Mouse (Mus musculus): Measurements from ENCODE around the gene Gm6583.

Gm6583 gene

DNA sequence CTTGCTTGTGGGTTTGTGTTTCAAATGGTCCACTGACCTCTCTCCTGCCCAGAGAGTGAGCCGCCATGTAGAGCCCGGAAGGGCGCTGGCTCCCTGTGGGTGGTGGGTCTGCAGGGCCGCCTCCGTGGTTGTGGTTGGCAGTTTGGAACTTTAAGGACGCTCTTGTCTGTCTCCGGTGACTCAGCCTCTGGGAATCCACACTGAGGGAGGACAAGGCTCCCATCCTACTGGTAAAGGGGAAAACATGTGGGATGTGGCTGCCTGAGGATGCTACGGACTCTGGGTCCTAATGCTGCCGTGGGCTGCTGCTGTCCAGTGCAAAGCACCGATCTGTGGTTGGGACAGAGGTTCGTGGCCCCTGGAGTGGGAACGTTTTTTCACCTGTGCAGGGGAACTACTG, 12.1 kb upstream of the Gm6583 start:
- DNase-seq (ENCODE audit: low spot score): no peak

DNA sequence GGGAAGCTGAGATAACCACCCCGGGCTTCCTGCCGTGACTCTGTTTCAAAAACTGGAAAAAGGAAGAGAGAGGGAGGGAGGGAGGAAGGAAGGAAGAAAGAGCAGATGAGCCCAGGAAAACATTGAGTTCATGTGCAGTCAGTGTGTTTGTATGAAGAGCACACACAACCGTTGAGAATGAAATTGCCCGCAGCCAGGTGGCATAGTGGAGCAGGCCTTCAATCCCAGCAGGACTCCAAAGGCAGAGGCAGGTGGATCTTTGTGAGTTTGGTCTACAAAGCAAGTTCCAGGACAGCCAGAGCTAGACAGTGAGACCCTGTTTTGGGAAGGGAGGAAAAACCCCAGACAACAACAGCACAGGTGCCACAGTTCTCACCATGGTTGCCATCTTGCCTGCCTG, 11.5 kb upstream of the Gm6583 start:
- DNase-seq (ENCODE audit: low spot score): no peak

DNA sequence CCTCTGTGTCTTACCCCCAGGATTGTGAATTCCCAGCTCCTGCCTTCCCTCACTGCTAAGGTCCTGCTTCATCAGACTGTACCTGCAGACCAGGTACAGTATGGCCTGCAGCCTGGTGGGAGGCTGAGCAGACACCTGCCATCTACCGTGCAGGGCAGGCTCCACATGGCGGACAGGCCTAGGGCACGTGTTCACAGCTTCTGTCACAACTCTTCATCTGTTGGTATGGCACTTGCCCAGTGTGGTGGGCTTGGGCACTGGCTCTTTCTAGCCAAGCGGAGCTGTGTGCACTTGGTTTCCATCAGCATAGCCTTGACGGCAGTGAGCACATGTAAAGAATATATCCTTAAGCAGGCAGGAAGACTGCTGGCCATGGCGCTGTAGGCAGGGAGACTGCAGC, 11.0 kb upstream of the Gm6583 start:
- no peak for DNase-seq (ENCODE audit: low spot score)

DNA sequence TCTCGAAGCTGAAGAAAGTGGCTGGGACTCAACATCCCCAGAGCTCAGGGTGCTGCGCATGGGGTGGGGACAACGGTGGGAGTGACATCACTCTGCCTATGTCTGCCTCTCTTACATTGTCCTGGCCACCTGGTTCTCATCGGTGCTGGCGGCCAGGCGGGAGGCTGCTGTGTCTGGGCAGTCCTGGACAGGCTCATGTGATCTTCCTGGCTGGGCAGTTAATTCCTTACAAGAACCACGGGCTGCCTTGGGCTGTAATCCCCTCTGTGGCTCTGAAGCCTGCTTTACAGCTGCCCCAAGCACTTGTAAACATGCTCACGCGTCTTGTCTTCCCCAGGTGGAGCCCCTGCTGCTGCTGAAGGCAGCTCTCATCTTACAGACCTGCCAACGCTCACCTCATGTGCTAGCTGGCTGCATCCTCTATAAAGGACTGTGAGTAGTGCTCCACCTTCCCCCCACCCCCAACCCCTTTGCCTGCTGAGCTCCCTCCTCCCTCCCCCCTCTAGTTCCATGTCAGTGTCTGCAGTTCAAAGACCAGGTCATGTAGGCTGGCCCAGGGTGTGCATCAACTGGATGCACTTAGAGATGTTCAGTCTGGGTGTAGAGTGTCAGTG, 8.5 kb upstream of the Gm6583 start:
- DNase-seq (ENCODE audit: low spot score): no peak

DNA sequence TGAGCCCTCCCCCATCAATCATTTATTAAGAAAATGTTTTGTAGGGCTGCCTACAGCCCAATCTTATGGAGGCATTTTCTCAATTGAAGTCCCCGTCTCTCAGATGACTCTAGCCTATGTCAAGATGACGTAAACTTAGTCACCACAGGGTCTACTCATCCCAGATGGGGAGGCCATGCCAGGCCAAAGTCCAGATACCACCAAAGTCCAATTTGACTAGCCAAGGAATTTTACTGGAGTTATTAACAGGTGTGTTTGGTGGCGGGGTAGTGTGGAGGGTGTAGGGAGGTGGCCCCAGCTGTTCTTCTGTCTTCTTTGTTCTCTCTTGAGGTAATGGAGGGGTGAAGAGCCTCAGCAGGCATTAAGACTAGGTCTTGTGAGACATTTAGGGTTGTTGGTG, 4.2 kb upstream of the Gm6583 start:
- DNase-seq (ENCODE audit: low spot score): no peak

DNA sequence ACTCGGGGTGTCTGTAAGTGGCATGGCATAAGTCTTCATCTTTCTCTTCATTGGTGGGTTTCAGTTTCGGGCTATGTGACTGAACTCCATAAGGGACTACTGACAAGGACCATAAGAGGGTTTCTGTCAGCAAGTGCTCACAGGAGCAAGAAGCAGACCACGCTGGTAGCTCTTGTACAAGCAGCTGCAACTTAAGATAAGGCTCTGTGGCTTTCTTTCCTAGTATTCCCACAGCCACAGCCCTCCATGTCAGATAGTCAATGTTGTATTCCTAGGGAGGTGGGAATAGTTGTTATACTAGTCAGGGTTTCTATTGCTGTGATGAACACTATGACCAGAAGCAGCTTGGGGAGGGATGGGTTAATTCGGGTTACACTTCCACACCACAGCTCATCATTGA, 3.7 kb upstream of the Gm6583 start:
- DNase-seq (ENCODE audit: low spot score): no peak

DNA sequence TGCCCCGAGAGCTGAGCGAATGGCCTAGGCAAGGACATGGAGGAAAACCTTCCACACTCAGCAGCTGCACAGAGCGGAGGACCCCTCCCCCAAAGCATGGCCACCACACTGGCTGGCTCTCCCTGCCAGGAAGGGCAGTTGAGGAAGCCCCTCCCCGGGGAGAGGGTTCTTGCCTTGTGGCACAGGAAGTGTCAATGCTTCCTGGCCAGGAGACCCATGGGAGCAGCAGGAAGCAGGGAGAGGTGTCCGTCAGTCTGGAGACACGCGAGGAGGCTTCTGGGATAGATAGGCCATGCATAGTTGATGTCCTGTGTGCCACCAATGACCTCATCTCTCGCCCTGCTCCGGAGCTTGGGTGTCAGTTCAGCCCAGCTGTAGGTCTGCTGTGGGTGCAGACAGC, 489 bp upstream of the Gm6583 start:
- no peak for DNase-seq (ENCODE audit: low spot score)

DNA sequence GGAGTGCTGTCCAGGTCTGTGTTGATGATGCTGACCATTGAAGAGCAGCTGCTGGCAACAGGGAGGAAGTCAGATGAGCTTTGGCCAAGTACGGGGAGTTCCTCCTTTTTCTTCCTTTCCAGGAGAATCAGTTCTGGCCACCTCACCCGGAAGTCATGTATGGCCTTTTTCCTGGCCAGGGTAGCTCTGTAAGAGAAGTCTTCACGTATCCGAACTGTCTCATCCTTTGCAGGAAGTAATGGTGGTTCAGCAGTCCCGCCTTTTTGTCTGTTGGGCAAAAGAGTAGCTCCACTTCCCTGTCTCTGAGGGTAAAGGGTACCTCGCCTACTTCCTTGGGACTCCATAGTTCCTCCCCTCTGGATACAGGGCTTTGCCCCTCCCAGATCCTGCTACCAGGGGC, 340 bp downstream of the Gm6583 start:
- DNase-seq (ENCODE audit: low spot score): no peak

DNA sequence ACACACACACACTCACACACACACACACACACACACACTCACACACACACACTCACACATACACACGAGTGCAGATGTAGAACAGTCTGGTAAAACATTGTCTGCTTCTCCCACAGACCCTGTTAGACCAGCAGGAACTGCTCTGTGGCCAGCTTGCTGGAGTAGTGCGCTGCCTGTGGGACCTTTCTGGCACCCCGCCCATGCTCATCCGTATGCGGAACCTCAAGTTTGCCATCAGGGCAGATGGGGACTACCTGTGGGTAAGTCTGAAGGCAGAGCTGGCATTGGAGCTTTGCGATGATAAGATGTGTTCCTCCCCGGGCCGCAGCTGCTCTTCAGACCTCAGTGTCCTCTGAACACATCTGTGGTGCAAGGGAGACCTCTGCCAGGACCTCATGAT, 6.7 kb downstream of the Gm6583 start:
- DNase-seq (ENCODE audit: low spot score): no peak

DNA sequence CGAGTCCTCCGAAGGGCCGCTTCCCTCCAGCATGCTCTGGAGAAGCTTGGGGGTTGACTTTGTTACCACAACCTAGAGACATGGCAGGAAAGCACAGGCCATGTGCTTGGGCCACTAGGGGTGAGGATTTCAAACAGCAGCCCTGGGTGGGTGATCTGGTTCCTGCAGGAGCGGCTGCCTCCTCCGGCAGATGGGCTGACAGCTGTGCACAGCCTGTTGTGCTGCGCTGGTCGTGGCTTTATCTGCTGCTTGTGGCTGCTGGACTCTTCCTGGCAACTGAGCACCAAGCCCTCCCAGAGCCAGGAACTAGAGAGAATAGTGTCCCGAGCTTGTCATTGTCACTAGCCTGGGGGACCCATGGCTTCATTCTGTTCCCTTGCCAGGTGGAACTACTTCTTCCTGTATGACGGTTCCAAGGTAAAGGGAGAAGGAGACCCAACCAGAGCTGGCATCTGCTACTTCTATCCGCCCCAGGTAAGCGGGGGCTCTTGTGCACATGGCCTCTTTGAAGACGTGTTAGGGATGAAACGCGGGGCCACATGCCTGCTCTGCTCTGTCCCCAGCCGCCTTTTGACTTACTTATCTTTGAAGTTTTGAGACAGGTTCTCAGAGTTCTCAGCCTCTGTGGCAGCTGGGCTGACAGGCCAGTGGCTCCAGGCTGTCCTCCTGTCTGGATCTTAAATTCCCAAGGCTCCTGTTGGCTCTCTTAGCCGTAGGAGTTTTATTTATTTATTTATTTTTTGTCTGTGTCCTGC, 9.4 kb downstream of the Gm6583 start:
- no peak for DNase-seq (ENCODE audit: low spot score)

DNA sequence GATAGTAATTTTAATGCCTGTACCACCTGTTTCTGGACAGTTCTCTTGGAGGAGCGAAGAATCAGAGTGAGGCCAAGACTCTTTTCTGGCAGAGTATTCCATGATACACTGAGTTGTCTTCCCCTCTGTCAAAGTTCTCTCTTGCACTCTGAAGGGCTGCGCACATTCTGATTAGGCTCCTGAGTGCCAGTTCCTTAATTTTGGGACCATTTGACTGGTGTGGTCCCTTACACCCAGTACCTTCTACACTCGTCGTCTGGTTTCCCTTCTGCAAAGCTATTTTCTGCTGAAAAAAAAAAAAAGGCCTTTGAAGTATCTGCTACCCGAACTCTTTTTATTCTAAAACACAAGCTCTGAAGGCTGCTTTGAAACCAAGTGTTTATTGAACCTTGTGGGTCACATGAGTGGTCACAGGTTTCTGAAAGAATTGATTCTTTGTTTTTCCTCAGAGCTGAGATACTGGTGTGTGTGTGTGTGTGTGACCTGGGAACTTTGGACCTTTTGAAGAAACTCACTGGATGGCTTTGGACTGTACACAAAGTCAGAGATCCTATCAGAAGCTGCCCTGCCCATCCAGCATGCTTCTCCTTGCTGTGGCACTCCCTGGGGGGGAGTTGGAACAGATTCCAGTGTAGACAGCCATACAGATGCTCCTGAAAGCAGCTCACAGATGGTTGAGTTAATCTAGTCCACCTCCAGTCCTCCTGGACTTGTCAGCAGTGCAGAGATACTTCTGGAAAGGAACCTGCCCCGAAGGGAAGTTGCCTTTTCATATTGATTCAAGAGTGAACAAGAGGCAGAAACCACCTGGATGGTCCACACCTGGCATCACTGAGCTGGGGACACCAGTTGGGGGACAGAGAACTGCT, 11.5 kb downstream of the Gm6583 start:
- DNase-seq (ENCODE audit: low spot score): no peak

DNA sequence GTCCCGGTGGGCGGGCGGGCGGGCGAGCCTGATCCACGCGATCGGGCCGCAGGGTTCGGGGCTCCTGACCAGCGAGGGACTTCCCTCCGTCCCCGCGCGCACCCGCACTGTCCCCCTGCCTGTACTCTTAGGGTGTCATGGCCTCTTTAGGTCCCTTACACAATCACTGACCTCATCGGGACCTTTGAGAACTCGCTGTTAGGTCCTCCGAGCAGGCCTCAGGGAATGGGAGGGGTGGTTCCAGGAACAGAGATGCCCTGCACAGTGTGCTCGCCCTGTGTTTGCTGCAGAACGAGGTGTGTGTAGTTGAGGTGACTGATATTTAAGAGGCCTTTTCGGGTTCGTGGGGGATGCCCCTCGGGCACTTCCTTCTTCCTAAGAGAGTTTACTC, 12.6 kb downstream of the Gm6583 start:
- DNase-seq (ENCODE audit: low spot score): no peak

DNA sequence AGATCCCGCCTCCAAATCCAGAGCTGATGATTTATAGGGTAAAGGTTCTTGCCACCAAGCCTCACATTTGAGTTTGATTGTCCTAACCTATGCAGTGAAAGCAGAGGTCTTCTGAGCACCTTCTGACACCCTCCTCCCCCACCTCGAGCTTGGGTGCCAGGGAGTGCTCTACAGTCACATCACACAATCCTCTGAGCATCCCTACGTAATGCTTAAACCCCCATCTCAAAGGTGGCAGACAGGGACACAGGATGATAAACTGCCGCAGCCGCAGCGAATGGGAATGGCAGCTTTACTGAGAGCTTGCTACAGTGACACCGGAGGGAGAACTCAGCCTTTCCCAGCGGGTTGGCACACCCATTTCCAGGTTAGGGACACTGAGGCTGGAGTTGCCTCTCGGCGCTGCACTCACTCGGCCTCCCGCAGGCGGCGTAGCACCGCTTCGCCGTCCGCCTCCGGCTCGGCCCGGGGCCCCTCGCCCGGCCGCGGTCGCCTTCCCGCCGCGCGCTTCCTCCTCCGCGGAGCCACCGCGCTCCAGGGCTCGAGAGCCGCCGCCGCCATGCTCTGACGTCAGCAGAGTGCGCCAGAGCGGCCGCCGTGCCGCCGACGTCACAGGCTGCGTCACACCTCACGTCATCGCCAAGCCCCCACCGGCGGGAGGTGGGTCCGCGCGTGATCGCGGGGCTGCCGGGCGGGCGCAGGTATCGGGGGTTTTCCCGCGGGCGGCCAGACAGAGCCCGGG, 13.2 kb downstream of the Gm6583 start, which contains the start of the genes Srrd and Hps4:
TSS of gene Srrd (minus strand) at position 578 of the 742 bp plus-strand sequence.
TSS of gene Hps4 (plus strand) at position 621 of the 742 bp plus-strand sequence.
- DNase-seq (ENCODE audit: low spot score): peak; percentile 81

DNA sequence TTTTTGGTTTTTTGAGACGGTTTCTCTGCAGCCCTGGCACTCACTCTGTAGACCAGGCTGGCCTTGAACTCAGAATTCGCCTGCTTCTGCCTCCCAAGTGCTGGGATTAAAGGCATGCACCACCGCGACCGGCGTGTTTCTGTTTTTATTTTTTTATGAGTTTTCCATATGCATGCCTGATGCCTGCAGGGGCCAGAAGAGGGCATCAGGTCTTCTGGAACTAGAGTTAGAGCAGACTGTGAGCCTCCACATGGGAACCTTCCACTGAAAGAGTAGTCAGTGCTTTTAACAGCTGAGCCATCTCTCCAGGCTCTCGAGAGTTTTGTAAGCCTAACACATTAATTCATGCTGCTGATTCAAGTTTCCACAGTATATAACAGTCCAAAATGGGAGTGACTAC, 16.6 kb downstream of the Gm6583 start:
- DNase-seq (ENCODE audit: low spot score): no peak

DNA sequence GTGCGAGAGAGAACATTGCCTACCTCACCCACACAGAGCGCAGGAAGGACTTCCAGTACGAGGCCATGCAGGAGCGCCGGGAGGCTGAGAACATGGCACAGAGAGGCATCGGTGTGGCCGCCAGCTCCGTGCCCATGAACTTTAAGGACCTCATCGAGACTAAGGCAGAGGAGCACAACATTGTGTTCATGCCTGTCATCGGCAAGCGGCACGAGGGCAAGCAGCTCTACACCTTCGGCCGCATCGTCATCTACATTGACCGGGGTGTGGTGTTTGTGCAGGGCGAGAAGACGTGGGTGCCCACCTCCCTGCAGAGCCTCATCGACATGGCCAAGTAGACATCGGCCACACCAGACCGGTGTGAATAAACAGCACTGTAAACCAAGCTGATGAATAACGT, 18.8 kb downstream of the Gm6583 start:
- no peak for DNase-seq (ENCODE audit: low spot score)

DNA sequence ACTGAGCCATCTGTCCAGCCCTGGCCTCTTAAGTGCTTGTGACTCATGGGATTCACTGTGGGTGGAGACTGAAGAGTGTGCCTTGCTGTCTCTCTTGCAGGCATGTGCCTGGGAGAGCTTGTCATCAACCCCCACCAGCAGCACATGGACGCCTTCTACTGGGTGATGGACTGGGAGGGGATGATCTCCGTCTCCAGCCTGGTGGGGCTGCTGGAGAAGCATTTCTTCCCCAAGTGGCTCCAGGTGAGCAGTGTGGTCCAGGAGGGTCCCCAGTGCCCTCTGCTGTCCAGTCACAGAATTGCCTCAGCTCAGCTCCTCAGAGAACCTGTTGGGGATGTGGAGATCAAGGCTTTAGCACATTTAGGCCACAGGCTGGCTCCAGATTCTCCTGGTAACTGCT, 20.4 kb downstream of the Gm6583 start:
- no peak for DNase-seq (ENCODE audit: low spot score)

DNA sequence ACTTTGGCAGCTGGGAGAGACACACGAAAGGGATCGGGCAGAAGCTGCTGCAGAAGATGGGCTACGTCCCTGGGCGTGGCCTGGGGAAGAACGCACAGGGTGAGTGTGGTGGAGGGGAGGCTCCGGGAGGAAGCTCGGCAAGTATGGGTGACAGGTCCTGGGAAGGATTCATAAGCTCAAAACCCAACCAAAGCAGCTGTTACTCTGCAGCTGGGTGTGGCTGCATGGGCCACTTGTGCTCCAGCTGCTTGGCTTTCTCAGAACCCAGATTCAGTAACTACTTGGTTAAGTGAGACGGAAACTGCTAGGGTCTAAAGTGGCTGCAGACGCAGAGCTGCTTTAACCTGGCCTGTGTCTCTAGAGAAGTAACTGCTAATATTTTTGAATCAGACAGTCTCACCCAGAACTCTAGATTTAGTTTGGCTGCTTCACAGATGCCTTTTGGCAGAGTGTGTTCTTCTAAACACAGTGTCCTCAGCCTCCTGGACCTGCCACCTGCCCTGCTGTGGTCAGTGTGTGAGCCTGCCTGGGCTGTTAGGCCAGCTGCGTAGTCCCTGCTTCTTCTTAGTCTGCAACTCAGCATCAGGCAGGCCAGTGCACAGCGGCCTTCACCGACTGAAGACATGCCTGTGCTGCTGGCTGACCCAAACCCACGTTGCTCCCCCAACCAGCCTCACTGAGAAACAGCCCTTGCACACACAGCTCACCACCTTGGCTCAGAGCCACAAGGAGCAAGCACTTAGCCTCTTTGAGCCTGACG, 25.8 kb downstream of the Gm6583 start:
- DNase-seq (ENCODE audit: low spot score): no peak

DNA sequence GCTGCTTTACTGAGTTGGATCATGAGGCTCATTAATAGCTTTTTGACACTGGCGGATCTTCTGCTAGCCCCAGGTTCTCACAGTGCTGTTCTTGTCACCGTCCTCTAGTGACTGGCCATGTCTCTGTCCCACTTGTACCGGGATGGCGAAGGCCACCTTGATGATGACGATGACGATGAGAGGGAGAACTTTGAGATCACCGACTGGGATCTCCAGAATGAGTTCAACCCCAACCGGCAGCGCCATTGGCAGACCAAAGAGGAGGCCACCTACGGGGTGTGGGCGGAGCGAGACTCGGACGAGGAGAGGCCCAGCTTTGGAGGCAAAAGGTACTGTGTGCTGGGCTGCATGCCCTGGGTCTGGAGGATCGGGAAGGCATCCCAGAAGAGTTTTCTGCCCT, 28.0 kb downstream of the Gm6583 start:
- DNase-seq (ENCODE audit: low spot score): no peak

DNA sequence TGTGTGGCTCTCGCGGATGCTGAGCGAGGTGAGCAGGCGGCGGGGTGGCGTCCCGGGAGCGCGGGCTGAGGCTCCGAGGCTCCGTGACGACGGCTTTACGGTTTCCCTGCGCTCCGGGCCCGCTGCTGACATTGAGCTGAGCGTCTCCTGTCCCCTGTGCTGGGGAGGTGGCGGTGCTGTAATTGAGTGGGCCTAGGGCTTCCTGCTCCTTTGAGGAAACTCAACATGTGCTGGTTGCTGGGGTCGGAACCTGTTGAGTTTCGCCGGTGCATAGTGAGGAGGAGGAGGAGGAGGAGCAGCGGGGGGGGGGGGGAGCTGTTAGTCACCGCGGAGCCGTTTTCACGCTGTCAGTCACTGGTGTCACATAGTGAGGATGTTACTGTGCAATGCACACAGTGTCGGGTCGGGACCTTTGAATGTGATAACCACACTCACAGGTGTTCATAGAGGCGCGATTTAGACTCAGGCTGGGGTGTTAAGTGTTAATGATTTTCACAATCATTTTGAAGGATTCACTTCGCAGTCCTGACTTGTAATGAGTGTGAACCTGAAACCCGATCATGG, 29.3 kb downstream of the Gm6583 start:
- DNase-seq (ENCODE audit: low spot score): no peak

DNA sequence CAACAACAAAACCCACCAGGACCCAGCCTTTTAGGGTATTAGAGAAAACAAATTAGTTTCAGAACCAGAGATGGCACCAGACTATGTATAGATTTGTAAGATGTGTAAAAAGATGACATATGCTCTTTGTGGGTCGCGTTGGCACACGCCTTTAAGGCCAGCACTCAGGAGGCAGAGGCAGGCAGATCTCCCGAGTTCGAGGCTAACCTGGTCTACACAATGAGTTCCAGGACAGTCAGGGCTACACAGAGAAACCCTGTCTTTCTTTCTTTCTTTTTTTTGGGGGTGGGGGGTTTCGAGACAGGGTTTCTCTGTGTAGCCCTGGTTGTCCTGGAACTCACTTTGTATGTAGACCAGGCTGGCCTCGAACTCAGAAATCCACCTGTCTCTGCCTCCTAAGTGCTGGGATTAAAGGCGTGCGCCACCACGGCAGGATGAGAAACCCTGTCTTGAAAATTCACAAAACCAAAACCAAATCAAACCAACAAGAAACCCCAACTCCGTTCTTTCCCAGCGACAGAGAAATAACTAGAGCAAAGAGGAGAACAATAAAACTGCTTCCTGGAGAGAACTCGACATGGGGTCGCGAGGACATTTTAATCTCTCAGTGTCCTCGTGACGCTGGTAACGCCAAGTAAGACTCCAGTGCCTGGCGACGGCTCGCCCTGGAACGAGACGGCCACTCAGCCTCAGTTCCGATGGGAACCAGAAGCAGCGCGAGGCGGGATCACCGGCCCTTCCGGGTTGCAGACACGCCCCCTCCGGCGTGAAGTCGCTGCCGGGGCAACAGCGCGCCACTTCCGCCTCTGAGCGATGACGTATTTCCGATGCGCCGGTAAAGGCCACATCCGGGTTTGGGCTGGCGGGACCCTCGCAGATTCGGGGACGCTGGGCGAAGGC, 30.0 kb downstream of the Gm6583 start, which contains the start of gene Tfip11:
TSS of gene Tfip11 (plus strand) at position 813 of the 900 bp plus-strand sequence.
- DNase-seq (ENCODE audit: low spot score): peak; percentile 94
